Mouse (Mus musculus): Measurements from ENCODE around the gene Acvr1c.

Acvr1c gene

DNA sequence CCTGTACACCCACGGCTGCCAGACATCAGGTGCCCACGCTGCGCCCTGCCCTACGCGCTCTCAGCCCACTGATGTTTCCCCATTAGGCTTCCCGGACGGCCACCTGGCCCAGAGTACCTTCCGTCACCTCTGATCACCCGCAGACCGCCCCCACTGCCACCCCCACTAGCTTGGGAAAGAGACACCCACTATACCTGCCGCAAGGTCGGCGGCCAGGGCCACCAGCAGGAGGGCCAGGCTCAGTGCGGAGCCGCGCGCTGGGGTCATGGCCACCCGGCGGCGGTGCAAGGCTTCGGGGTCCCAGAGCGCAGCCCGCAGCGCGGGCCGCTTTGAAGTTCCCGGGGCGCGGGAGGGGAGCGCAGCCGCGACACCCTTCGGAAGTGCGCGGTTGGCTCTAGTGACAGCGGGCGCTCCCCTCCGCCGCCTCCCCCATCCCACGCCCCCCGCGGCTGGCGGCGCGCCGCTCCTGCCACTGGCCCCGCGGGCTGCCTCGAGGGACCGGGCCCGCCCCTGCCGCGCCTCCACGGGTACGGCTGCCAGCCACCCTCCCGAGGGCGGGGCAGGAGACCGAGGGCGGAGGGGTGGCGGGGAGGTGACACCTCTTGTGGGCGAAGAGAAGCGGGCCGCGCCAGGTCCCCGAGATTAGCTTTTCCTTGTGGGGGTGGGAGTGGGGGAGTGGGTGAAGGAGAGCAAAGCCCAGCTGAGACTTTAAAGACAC lies at the start of gene Acvr1c:
Acvr1c (minus strand) TSS at position 482 of the 718 bp plus-strand sequence.
- DNase-seq (ENCODE audit: low spot score in 2 of 2): peak; percentile 3 to 30

GRCm38 (mm10) chr2:58403481-58403880 lies 45.8 kb upstream of the Acvr1c start:
- no peak for DNase-seq (ENCODE audit: low spot score in 2 of 2)

GRCm38 (mm10) chr2:58388601-58389000 lies 30.9 kb upstream of the Acvr1c start:
- no peak for DNase-seq (ENCODE audit: low spot score in 2 of 2)

GRCm38 (mm10) chr2:58380020-58380419 lies 22.3 kb upstream of the Acvr1c start:
- DNase-seq (ENCODE audit: low spot score in 2 of 2): no peak

GRCm38 (mm10) chr2:58379475-58379874 lies 21.8 kb upstream of the Acvr1c start:
- DNase-seq (ENCODE audit: low spot score in 2 of 2): no peak

- no peak for DNase-seq (ENCODE audit: low spot score in 2 of 2)
These were observed 19.9 kb upstream of the Acvr1c start for GRCm38 (mm10) chr2:58377417-58378130.

DNA sequence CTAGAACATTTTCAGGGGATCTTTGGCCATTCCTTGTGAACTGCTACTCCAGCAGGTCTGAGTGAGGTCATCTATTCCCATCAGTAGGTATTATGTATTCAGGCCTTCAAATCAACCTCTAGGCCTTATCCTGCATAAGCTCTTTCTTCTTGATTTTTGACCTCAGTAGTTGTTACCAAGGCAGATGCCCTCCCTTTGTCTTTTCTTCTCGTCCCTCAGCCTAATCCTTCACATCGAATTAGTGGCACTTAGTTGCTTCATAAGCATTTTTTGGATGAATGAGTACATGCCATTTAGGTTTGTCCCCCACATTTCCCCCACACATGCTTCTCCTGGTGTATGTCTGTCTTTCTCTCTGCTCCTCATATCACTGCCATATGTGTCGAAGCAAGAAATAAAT lies 8.5 kb upstream of the Acvr1c start:
- no peak for DNase-seq (ENCODE audit: low spot score in 2 of 2)

DNA sequence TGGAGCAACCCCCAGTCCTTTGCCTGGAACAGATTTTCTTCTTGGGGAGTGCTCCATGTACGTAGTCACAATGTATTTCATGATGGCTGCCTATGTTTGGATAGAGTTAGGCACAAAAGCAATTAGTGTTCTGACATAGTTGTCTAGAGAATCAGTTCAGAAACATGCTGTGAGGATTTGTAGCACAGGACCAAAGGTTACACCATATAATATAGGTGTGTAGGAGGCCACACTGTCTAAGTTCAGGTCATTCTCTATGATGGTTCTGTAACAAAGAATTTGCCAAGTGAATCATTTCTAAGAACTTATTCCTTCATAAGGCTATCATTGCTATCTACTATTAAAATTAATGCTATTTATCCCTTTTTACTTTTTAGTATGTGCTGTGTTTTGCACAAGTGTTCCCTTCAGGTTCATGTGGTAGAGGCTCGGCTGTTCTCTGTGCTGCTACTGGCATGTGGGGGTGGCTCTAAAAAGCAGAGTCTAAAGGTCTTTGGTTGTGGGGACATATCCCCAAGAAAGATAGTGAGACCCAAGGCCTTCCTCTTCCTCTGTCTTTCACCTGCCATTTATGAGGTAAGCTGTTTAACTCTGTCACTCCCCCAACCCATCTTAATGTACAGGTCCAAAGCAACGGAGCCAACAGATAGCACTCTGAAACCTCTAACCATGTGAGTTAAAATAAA lies 3.8 kb upstream of the Acvr1c start:
- DNase-seq (ENCODE audit: low spot score in 2 of 2): no peak

DNA sequence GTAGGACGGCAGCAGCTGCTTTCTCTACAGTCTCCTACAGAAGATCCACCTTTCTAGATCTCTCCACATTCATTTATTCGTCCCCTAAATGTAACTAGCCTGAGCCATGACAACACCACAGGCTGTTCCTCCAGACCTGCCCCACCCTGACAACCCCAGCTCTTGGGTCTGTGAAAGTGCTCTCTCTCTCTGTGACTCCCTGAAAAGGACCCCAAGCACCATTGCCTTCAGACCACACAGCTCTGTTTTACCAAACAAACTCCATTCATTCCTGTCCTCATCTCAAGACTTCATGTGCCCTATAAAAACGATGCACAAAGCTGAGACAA lies 401 bp upstream of the Acvr1c start:
- DNase-seq (ENCODE audit: low spot score in 2 of 2): no peak

GRCm38 (mm10) chr2:58357068-58357413 lies 654 bp downstream of the Acvr1c start:
- DNase-seq (ENCODE audit: low spot score in 2 of 2): no peak

DNA sequence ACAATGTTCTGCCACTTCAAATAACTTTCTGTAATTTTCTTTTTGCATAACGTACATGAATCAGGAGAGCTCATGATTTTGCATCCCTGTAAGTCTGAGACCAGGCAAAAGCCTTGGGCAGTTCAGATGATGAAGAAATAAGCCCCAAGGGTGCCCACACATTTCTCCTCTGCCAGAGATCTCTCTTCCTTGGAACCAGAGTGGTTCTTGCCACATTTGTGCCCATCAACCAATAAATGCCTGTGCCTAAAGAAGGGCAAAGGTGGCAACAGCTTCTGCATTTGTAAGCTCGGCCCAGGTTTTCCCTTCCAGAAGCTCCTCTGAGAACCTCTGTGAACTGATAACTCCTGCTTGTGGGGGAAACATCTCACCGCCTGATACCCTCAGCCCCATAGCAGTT lies 3.3 kb downstream of the Acvr1c start:
- no peak for DNase-seq (ENCODE audit: low spot score in 2 of 2)

DNA sequence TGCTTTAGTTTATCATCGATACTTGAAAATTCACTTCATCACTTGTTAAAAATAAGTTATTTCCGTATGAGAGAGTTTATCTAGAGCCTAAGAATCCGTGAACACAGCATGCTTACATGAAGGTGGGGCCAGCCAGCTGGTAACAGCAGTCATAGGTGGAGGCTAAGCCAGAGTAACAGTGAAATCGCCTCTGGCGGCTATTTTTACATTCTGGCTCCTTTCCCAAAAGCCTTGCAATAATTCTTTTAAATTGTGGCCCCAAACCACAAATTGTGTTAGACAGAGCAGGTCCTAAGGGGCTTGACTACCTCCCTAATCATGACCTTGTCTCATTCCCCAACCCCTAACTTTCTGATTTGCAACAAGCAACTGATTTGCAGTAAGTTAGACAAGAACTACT lies 4.8 kb downstream of the Acvr1c start:
- no peak for DNase-seq (ENCODE audit: low spot score in 2 of 2)

DNA sequence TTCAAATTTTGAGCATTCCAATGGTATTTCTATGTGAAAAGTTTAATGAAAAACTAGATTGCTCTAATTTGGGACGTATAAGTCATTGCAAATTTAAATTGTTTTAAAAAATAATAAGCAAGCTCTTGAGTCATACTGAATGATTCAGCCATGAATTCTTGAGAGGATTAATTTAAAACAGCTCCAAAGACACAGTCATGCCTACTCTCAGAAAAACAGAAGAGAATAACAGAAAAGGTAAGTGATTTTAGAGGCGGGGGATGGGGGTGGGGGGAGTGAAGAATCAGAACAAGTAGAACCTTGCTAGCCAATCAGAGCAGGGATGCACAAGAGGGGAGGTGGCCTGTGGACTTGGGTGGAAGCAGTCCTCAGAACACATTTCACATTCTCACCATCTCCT lies 7.0 kb downstream of the Acvr1c start:
- no peak for DNase-seq (ENCODE audit: low spot score in 2 of 2)

- DNase-seq (ENCODE audit: low spot score in 2 of 2): no peak
These were observed 21.0 kb downstream of the Acvr1c start for GRCm38 (mm10) chr2:58336730-58337129.

DNA sequence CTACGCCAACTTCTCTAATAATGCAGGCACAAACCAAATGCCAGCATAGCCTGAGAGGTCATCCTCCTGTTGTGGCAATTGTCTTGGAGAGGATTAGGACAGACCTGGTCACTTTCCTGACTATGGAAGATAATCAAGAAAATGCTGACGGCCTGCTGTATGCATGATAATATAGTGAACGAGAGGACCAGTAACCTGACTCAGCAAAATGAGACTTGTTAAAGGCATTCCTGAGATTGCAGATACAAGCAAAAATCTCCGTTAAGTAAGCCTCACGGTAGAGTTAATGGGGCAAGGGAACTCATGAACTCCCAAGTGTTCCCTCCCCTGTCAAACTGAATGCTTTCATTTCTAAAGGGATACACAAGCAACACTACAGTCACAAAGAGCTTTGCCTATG lies 28.1 kb downstream of the Acvr1c start:
- DNase-seq (ENCODE audit: low spot score in 2 of 2): no peak

GRCm38 (mm10) chr2:58324118-58324901 lies 33.4 kb downstream of the Acvr1c start:
- DNase-seq (ENCODE audit: low spot score in 2 of 2): peak; percentile 10 to 36

GRCm38 (mm10) chr2:58323274-58323673 lies 34.4 kb downstream of the Acvr1c start:
- no peak for DNase-seq (ENCODE audit: low spot score in 2 of 2)

GRCm38 (mm10) chr2:58316186-58316585 lies 41.5 kb downstream of the Acvr1c start:
- DNase-seq (ENCODE audit: low spot score in 2 of 2): no peak

GRCm38 (mm10) chr2:58309695-58310094 lies 48.0 kb downstream of the Acvr1c start:
- no peak for DNase-seq (ENCODE audit: low spot score in 2 of 2)

DNA sequence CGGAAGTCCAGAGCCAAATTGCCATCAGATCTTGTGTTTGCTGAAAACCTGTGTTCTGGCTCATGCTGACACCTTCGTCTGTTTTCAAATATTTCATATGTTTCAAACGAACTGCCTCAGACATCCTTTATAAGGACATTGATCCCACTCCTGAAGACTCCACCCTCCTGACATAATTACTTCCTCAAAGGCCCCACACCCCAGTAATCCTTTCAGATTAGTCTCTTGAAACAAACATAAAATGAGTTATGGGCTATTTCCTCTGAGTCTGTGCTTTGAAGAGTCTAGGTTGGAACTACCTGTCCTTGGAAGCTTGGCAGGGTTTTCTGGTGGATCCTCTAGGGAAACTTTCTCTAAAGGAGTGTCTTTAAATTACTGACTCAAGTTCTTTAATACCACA lies 53.2 kb downstream of the Acvr1c start:
- no peak for DNase-seq (ENCODE audit: low spot score in 2 of 2)

- DNase-seq (ENCODE audit: low spot score in 2 of 2): no peak
These were observed 67.8 kb downstream of the Acvr1c start for GRCm38 (mm10) chr2:58289759-58290431.

DNA sequence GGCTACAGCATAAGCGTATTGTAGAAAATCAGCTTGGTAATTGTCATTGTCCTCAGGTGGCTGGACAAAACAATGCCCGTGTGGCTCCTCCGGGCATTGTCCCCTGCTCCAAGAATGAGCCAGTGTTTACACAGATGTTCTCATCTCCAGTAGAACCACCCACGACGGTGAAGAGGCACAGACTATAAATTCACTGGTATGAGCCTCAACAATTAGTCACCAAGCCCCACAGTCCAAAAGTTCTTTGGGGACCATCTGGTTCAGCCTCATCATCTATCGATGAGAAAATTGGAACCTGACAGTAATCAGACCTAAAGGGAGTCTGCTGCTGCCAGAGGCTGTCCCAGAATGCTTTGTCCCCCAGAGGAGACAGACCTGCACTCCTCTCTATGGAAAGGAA lies 68.4 kb downstream of the Acvr1c start:
- no peak for DNase-seq (ENCODE audit: low spot score in 2 of 2)
